Mouse (Mus musculus) bone marrow macrophage, adult 2 months (primary cell): ENCODE results near the gene Mlc1. TPM values are rescaled to one million over a fixed set of nuclear protein-coding genes. Genes with fewer than 3 reads are reported as not detected.

Experiments
- H3K27ac ChIP-seq: 2 replicates; pipeline ENCODE4 v1.5.1; 2012; ENCODE audit warnings: low read depth, low read length; ENCODE audit not compliant: insufficient read depth
- H3K4me1 ChIP-seq: 2 replicates; pipeline ENCODE4 v1.6.1; 2012; ENCODE audit warnings: low read length; ENCODE audit not compliant: control insufficient read depth, insufficient read depth
- H3K4me3 ChIP-seq: 2 replicates; pipeline ENCODE4 v1.5.1; 2012; ENCODE audit warnings: mild to moderate bottlenecking, low read length, moderate library complexity; ENCODE audit not compliant: insufficient read depth
- CTCF ChIP-seq: IDR thresholded peaks from 2 replicates; pipeline ENCODE4 v1.5.1; 2012; ENCODE audit warnings: low read depth, mild to moderate bottlenecking, low read length, moderate library complexity
- POLR2A ChIP-seq: IDR thresholded peaks from 2 replicates; pipeline ENCODE4 v1.6.1; 2012; ENCODE audit warnings: mild to moderate bottlenecking, low read depth, low read length, borderline replicate concordance
- polyA plus RNA-seq: library from polyadenylated mRNA; stranded (reverse); fragments of >200 nt; gene quantifications from 2 replicates; pipeline ENCODE4 v1.2.4, GENCODE M21; 2012; ENCODE audit not compliant: missing spikeins, insufficient read depth, insufficient read length

The Mlc1 gene
- polyA plus RNA-seq, 1 experiment, result not detected

DNA sequence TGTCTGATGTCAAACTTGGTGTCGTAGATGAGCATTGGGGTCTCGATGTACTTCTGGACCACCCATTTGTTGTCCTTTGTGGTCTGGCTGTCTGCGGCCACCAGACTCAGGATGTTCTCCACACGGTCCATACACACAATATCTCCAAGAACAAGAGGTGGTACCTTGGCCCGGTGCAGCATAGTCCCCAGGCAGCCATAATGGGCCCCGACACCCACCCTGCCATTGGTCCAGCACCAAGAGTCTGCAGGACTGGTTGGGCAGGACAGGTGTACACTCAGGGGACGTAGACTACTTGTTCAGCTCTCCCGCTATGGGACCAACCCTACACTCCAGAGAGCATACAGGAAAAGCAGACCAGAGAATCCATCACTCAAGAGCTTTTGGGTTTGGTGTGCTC, 61.7 kb downstream of the Mlc1 start:
- Histone ChIP-seq H3K4me1 (no peaks in the 10 kb centered on the region), H3K4me3 (no peak overlapping the region), H3K27ac (no peak overlapping the region)
- TF ChIP-seq CTCF (no peak), POLR2A (no peak)

DNA sequence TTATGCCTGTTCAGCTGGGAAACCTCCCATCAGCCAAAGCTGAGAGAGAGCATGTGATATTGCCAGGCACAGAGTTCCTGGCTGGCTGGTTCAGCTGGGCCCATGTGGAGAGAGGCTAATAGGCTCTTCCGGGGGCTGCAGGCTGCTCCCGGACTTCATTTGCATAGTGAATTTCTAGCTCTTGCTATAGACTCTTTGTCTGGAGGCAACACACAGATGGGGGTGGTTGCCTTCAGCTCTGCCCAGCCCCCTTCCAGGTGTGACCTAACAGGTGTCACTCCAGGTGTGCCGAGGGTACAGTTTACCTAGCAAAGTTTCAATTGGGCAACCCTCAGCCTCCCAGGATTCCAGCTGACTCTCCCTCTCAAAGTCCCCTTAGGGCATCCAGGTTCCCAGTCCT, 62.4 kb downstream of the Mlc1 start:
- H3K4me1 ChIP-seq, result no peaks in the 10 kb centered on the region
- H3K4me3 ChIP-seq, result no peak overlapping the region
- H3K27ac ChIP-seq, result no peak overlapping the region
- TF ChIP-seq CTCF (no peak), POLR2A (no peak)

DNA sequence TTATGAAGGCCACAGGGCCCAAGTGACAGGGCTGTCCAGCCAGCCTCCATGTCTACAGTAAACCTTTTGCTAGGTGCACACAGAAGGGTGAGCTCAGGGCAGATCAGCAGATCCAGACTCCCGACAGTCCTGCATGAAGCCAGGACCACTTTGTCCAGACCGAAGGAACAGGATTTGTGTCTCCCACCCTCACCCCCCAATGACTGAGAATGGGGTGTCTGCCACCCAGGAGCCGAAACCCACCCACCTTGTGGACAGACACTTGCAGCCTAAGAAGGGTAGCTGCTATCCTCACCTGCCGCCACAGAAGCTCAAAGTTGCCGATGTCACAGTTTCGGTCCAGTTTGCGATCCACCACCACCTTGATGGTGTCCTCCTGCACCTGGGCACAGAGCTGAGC, 63.8 kb downstream of the Mlc1 start:
- TF ChIP-seq CTCF (no peak), POLR2A (no peak)
- H3K4me1 ChIP-seq, result no peaks in the 10 kb centered on the region
- no peak overlapping the region for H3K4me3 ChIP-seq
- H3K27ac ChIP-seq, result no peak overlapping the region

DNA sequence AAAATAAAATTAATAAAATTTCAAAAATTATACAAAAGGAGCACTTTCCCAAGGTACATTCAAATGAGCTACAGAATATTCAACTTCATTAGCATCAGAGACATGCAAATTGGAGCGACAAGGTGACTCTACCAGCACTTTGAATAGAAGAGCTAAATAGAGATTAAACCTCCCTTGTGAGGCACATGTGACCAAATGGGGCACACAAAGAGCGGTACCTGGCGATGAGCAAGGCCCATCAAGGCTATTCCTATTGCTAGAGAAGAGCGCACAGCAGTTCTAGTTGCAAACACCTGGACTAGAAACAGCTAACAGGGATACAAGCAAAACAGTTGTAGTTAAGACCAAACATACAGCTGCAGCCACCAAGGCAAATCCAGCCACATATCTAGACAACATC, 72.5 kb downstream of the Mlc1 start:
- H3K4me1 ChIP-seq, result peaks cover 12% of the 10 kb centered on the region
- TF ChIP-seq POLR2A, result no peak
- no peak for TF ChIP-seq CTCF
- no peak overlapping the region for H3K27ac ChIP-seq
- no peak overlapping the region for H3K4me3 ChIP-seq

Other genes with a start within 250 kb of the Mlc1 start
- gene Brd1, start 244.8 kb downstream of the Mlc1 start, polyA plus RNA-seq, result 42.1 and 44.9 TPM in 2 replicates
- gene Zbed4, start 227.3 kb downstream of the Mlc1 start, polyA plus RNA-seq, result 18.1 and 20.5 TPM in 2 replicates
- gene Alg12, start 159.7 kb downstream of the Mlc1 start, polyA plus RNA-seq, result 10.2 and 10.3 TPM in 2 replicates
- gene Creld2, start 159.4 kb downstream of the Mlc1 start, polyA plus RNA-seq, result 23.0 and 24.4 TPM in 2 replicates
- 9.2 and 9.9 TPM in 2 replicates for gene Pim3, start 116.8 kb downstream of the Mlc1 start, polyA plus RNA-seq
- not detected in 2 replicates for gene Ttll8, start 24.6 kb downstream of the Mlc1 start, polyA plus RNA-seq
- not detected in 2 replicates for gene Mov10l1, start 3.9 kb upstream of the Mlc1 start, polyA plus RNA-seq
- gene Panx2, start 80.7 kb upstream of the Mlc1 start, polyA plus RNA-seq, result not detected in 2 replicates
- 27.8 and 33.0 TPM in 2 replicates for gene Trabd, start 96.1 kb upstream of the Mlc1 start, polyA plus RNA-seq
- gene Selenoo, start 110.1 kb upstream of the Mlc1 start, polyA plus RNA-seq, result 20.7 and 22.9 TPM in 2 replicates
- 10.4 and 15.4 TPM in 2 replicates for gene Tubgcp6, start 144.1 kb upstream of the Mlc1 start, polyA plus RNA-seq
- gene Hdac10, start 149.7 kb upstream of the Mlc1 start, polyA plus RNA-seq, result 13.3 and 16.3 TPM in 2 replicates
- not detected in 2 replicates for gene Mapk12, start 161.7 kb upstream of the Mlc1 start, polyA plus RNA-seq
- 2.2 and 2.7 TPM in 2 replicates for gene Mapk11, start 170.6 kb upstream of the Mlc1 start, polyA plus RNA-seq
- 432 and 457 TPM in 2 replicates for gene Plxnb2, start 201.8 kb upstream of the Mlc1 start, polyA plus RNA-seq
- gene Dennd6b, start 217.5 kb upstream of the Mlc1 start, polyA plus RNA-seq, result 3.4 and 3.8 TPM in 2 replicates
- gene Ppp6r2, start 232.5 kb upstream of the Mlc1 start, polyA plus RNA-seq, result 31.6 and 32.7 TPM in 2 replicates